Mouse (Mus musculus) cortical plate, adult 2 months (tissue): ENCODE data around the gene Dusp5.
"Not testable (repeated sequence)": the region's sequence is repeated elsewhere in the genome, so short reads cannot be mapped to it uniquely, and the experiment has no call there.

Source experiments
- CTCF ChIP-seq: fragments of 200-500 bp; IDR thresholded peaks from 2 replicates; pipeline ENCODE4 v1.5.1; 2011; ENCODE audit warnings: mild to moderate bottlenecking, control low read depth, low read length; ENCODE audit not compliant: insufficient read depth; ENCODE audit errors: extremely low read depth
- POLR2A ChIP-seq: fragments of 200-500 bp; IDR thresholded peaks from 2 replicates; pipeline ENCODE4 v1.6.1; 2011; ENCODE audit warnings: mild to moderate bottlenecking, low read length, control low read depth; ENCODE audit not compliant: insufficient read depth; ENCODE audit errors: extremely low read depth

- not testable (repeated sequence) for TF ChIP-seq POLR2A, CTCF
Measured at GRCm38 (mm10) chr19:53588968-53589367, 60.1 kb downstream of the Dusp5 start, which contains the start of gene Nutf2-ps1.
